Mouse (Mus musculus): ENCODE measurements around the gene Igsf3. TPM values are rescaled to one million over a fixed set of nuclear protein-coding genes. Genes with fewer than 3 reads are reported as not detected.

The Igsf3 gene
- total RNA-seq, 1 experiment from 2014 or later = 0.29 TPM

Other genes with a start within 250 kb of the Igsf3 start
- 271 to 498 TPM (median 274 TPM) in 3 replicates for gene Cd2, start 89.1 kb upstream of the Igsf3 start, total RNA-seq (2017)
- 400 to 470 TPM (median 447 TPM) in 3 replicates for gene Atp1a1, start 227.6 kb downstream of the Igsf3 start, total RNA-seq (2017)